In the genomic region with DNA sequence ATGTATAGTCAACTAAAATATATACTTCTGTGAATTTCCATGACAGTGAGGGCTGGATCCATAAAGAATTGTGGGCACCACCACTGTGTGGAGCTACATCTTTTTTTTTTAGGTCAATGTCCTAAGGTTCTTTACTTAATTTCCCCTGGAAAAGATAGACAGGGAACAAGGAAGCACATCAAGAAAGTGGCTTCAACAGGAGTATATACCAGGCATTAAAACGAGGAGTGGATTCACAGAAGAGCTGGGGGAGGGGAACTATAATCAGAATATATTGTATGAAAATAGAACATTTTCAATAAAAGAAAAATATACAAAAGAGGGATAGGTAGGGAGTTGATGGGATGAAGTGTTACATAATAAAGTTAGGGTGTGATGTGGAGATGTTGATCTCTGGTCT, we compare ENCODE assay signal across 32 mouse cellular contexts.
"Had no signal": no experiment of that assay in that cellular context is flagged by ENCODE, and none has a peak within 500 bp of the region (broad histone marks: within the 10 kb centered on the region; RNA-seq: fewer than 3 reads in every experiment).

No protein-coding gene starts in this region.

- H3K4me1 ChIP-seq: heart, embryonic 15.5 days; hindbrain, embryonic 10.5 days; hindbrain, embryonic 12.5 days; hindbrain, embryonic 13.5 days; hindbrain, embryonic 15.5 days had no signal

- H3K36me3 ChIP-seq: heart, embryonic 12.5 days; heart, embryonic 13.5 days; heart, embryonic 15.5 days; hindbrain, embryonic 10.5 days; hindbrain, embryonic 12.5 days; hindbrain, embryonic 13.5 days; hindbrain, embryonic 15.5 days had no signal

- ATAC-seq: hindbrain, embryonic 16.5 days; hindbrain, postnatal 0 days; inflammation-experienced regulatory T-cells, adult 6 months had no signal

- H3K27ac ChIP-seq: heart, embryonic 13.5 days; heart, embryonic 15.5 days; hindbrain, embryonic 10.5 days; hindbrain, embryonic 12.5 days; hindbrain, embryonic 13.5 days; hindbrain, embryonic 14.5 days; hindbrain, embryonic 15.5 days; hindbrain, postnatal 0 days; kidney, postnatal 0 days; layer of hippocampus, adult 2 months; left cerebral cortex, adult 2 months had no signal

- H3K4me2 ChIP-seq: heart, embryonic 11.5 days; heart, embryonic 12.5 days; heart, embryonic 13.5 days; heart, embryonic 15.5 days; hindbrain, embryonic 12.5 days; hindbrain, embryonic 13.5 days; hindbrain, embryonic 14.5 days; hindbrain, embryonic 15.5 days had no signal

- H3K27me3 ChIP-seq: heart, embryonic 12.5 days; heart, embryonic 13.5 days; heart, embryonic 15.5 days; hindbrain, embryonic 12.5 days; hindbrain, embryonic 13.5 days; hindbrain, embryonic 15.5 days had no signal

- H3K4me3 ChIP-seq: heart, embryonic 12.5 days; heart, embryonic 13.5 days; heart, embryonic 15.5 days; hindbrain, embryonic 10.5 days; hindbrain, embryonic 12.5 days; hindbrain, embryonic 13.5 days; hindbrain, embryonic 15.5 days; layer of hippocampus, adult 2 months; left cerebral cortex, adult 2 months had no signal

- DNase-seq: heart, adult 18-20 months; heart, postnatal 10 days; heart, postnatal 14 days; heart, postnatal 36 days; heart, postnatal 4 days; kidney, adult 11 months; kidney, adult 18-20 months; kidney, adult 2 months; kidney, adult 8-10 months; kidney, adult 9 months; kidney, postnatal 10 days; kidney, postnatal 14 days; kidney, postnatal 25 days; kidney, postnatal 36 days; kidney, postnatal 4 days; layer of hippocampus, adult 9-11 months; layer of hippocampus, postnatal 36 days had no signal

- H3K9ac ChIP-seq: heart, embryonic 12.5 days; heart, embryonic 13.5 days; heart, embryonic 15.5 days; hindbrain, embryonic 12.5 days; hindbrain, embryonic 13.5 days; hindbrain, embryonic 14.5 days; hindbrain, embryonic 15.5 days had no signal

- H3K9me3 ChIP-seq: heart, embryonic 13.5 days; heart, embryonic 15.5 days; hindbrain, embryonic 10.5 days; hindbrain, embryonic 12.5 days; hindbrain, embryonic 13.5 days; hindbrain, embryonic 15.5 days had no signal
